Mouse (Mus musculus) hindbrain, embryonic 10.5 days (tissue): ENCODE measurements around the gene Tle2. TPM values are rescaled to one million over a fixed set of nuclear protein-coding genes. Genes with fewer than 3 reads are reported as not detected.

Source experiments
- DNase-seq: peaks from one replicate; pipeline ENCODE4 v3.0.0-alpha.2; 2017; ENCODE audit warnings: low spot score
- H3K27ac ChIP-seq: fragments of 300-500 bp; sonication (generic); 2 replicates; pipeline ENCODE4 v1.5.1; 2016; ENCODE audit warnings: mild to moderate bottlenecking, moderate library complexity
- H3K27me3 ChIP-seq: fragments of 300-500 bp; sonication (generic); 2 replicates; pipeline ENCODE4 v1.6.1; 2016; ENCODE audit warnings: mild to moderate bottlenecking; ENCODE audit not compliant: poor library complexity, insufficient read depth, severe bottlenecking
- H3K36me3 ChIP-seq: fragments of 300-500 bp; sonication (generic); 2 replicates; pipeline ENCODE4 v1.6.1; 2016; ENCODE audit warnings: mild to moderate bottlenecking, moderate library complexity
- H3K4me1 ChIP-seq: fragments of 300-500 bp; sonication (generic); replicated peaks from 2 replicates; pipeline ENCODE4 v1.6.1; 2016; ENCODE audit warnings: mild to moderate bottlenecking
- H3K4me3 ChIP-seq: fragments of 300-500 bp; sonication (generic); 2 replicates; pipeline ENCODE4 v1.5.1; 2016; ENCODE audit warnings: mild to moderate bottlenecking, moderate library complexity
- H3K9me3 ChIP-seq: fragments of 300-500 bp; sonication (generic); 2 replicates; pipeline ENCODE4 v1.6.1; 2016; ENCODE audit warnings: mild to moderate bottlenecking, moderate library complexity
- WGBS: fragments of 180-500 bp; shearing (Covaris S2); methylation state at CpG from one replicate; pipeline ENCODE4 v1.1.7; 2016; 5-methylcytosine and 5-hydroxymethylcytosine counted together
- polyA plus RNA-seq: library from polyadenylated mRNA; unstranded; fragments of >200 nt; fragmentation: Nextera tagmentation; extraction: Ambion mirVana; gene quantifications from 2 replicates; pipeline ENCODE4 v1.2.1, GENCODE M21; 2016

Tle2 gene
- polyA plus RNA-seq, 1 experiment from 2014 or later: 15.7 TPM

DNA sequence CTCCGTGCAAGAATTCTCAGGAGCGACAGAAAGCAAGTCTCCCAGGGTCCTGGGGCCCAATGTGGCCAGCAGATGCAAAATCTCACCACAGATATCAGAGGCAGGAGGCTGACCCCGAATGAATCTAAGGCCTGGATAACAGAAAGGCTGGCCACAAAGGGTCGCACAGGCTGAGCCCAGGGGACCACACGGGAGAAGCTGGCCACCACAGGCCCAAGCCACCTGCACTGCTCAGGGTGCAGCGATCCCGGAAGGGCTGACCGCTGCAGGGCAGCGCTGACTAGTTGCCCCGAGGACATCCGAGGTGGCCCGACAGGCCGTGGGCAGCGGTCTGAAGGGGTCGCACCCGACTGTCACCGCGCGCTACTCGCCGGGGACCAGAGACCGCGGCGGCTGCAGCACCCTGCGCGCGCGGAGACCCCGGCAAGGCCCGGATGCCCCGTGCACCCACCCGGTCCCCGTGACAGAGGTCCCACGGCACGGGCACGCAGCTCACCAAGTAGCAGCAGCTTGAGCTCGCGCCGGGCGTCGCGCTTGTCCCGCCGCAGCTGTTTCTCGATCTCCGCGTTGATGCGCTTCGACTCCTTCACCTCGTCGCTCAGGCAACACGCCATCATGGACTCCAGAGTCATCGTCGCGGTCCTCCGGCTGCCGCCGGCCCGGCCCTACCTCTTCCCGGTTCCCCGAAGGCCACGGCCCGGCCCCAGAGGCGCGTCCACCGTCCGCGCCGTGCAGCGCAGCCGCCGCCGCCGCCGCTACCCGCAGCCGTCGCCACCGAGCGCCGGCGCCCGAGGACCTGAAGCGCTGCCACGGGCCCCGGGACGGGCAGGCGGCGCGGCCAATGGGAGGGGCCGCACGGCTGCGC lies 29.8 kb upstream of the Tle2 start:
- H3K27me3 ChIP-seq: no peaks in the 10 kb centered on the region
- no peak for DNase-seq
- H3K4me3 ChIP-seq: peak overlapping the region; percentile 86
- H3K9me3 ChIP-seq: no peaks in the 10 kb centered on the region
- peak overlapping the region; percentile 96 for H3K27ac ChIP-seq
- H3K4me1 ChIP-seq: peaks cover 49% of the 10 kb centered on the region
- under 1% methylated on average over 93 of the region's 93 CpGs for WGBS
- peaks cover 33% of the 10 kb centered on the region for H3K36me3 ChIP-seq

DNA sequence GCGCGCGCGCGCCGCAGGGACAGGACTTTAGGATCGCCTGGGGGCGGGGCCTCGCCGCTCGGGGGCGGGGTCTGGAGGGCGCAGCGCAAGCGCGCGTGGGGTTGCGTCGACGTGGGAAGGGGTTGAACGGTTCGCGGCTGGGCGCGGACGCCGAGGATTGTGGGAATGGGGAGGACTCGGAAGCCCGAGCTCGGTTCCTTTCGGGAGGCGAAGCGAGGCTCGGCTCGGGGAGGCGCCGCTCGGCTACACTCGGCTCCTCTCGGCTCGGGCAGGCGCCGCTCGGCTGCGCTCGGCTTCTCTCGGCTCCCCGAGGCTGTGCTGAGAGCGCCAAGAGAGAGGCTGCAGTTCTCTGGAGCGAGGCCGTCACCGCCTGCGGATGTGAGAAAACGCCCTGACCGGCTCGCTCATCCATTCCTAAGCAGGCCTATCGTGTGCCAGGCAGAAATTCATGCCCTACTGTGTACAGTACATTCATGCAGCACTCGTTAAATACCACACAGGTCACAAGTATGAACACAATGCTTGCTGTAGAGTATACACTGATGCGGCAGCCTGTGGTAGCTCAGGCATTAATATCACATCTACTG lies 29.1 kb upstream of the Tle2 start, which contains the start of gene Gna11:
Gene Gna11, minus strand, starts transcription at position 30 of the 587 bp plus-strand sequence.
- H3K36me3 ChIP-seq: peaks cover 26% of the 10 kb centered on the region
- H3K4me1 ChIP-seq: peaks cover 47% of the 10 kb centered on the region
- H3K27me3 ChIP-seq: no peaks in the 10 kb centered on the region
- no peaks in the 10 kb centered on the region for H3K9me3 ChIP-seq
- WGBS: 1% methylated on average over 59 of the region's 59 CpGs
- H3K27ac ChIP-seq: peak within 1 kb of the TSS; percentile 96
- H3K4me3 ChIP-seq: peak within 1 kb of the TSS; percentile 86
- DNase-seq: peak; percentile 99

DNA sequence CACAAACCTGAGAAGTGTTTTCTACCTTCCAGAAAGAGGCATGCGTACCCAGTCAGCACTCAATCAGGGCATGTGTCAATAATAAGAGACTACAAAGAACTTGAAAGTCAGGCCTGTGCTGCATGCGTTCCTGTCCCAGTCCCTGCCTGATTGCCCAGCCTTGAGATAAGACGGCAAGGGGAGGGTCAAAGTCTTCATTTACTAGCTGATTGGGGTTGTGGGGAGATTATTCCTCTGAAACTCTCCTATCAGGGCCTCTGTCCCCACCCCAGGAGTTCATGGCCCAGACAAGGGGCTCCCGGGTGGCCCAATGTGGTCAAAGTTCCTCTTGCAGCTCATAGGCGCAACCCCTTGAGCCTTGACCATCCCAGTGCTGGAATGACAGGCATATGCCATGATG lies 28.0 kb upstream of the Tle2 start:
- WGBS: 85% methylated on average over 5 of the region's 5 CpGs
- DNase-seq: no peak
- no peaks in the 10 kb centered on the region for H3K27me3 ChIP-seq

GRCm38 (mm10) chr10:81546788-81547571 lies 27.4 kb upstream of the Tle2 start:
- DNase-seq: no peak
- Histone ChIP-seq H3K9me3 (no peaks in the 10 kb centered on the region), H3K36me3 (peaks cover 10% of the 10 kb centered on the region), H3K4me1 (peaks cover 39% of the 10 kb centered on the region), H3K4me3 (no peak overlapping the region), H3K27ac (no peak overlapping the region), H3K27me3 (no peaks in the 10 kb centered on the region)
- 90% methylated on average over 13 of the region's 13 CpGs for WGBS

More for the DNA sequence above, 28.0 kb upstream of the Tle2 start:
- Histone ChIP-seq H3K9me3 (no peaks in the 10 kb centered on the region), H3K4me1 (peaks cover 40% of the 10 kb centered on the region), H3K27ac (no peak overlapping the region), H3K36me3 (peaks cover 15% of the 10 kb centered on the region), H3K4me3 (no peak overlapping the region)

DNA sequence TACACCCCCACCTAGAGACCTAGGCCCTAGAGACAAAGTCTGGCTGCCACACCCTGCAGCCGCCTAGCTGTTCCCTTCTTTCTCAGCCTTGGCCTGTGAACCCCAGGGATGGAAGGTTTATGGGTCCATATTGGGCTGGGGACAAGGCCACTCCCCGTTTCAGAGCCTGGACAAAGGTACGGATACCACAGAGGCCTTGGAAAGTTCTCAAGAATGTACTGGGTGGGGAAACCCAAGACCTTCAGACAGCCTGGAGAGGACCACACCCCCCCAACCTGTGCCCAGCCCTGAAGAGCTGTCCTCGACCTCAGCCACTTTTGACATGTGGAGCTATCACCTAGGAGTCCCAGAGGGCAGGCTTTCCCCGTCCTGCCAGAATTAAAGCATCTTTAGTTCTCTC lies 25.4 kb upstream of the Tle2 start:
- 67% methylated on average over 5 of the region's 5 CpGs for WGBS
- no peak overlapping the region for H3K27ac ChIP-seq
- peaks cover 4% of the 10 kb centered on the region; the same call in 1 of the 2 replicates for H3K9me3 ChIP-seq
- H3K36me3 ChIP-seq: no peaks in the 10 kb centered on the region
- H3K4me1 ChIP-seq: peaks cover 20% of the 10 kb centered on the region
- no peak for DNase-seq
- no peaks in the 10 kb centered on the region for H3K27me3 ChIP-seq
- no peak overlapping the region for H3K4me3 ChIP-seq

DNA sequence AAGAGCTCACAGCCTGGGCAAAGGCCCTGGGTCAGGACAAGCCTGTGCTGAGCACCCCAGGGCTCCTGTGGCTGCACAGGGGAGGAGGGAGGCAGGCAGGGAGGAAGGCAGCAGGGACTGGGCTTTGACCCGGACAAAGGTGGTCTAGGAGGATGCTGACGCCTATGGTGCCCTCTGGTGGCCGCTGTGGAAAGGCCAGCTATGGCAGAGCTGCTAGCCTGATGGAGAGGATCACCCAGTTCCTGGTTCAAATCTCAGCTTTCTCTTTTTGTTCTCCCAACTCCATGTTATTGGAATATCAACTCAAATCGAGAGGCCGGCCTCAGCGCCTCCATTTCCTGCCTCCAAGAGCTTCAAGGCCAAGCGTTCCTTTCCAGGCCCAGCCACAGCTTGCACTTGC lies 24.1 kb upstream of the Tle2 start:
- Histone ChIP-seq H3K27ac (no peak overlapping the region), H3K9me3 (peaks cover 4% of the 10 kb centered on the region; the same call in 1 of the 2 replicates), H3K36me3 (no peaks in the 10 kb centered on the region), H3K4me3 (no peak overlapping the region), H3K4me1 (peaks cover 13% of the 10 kb centered on the region), H3K27me3 (no peaks in the 10 kb centered on the region)
- 12% methylated on average over 7 of the region's 7 CpGs for WGBS
- DNase-seq: peak; percentile 82

DNA sequence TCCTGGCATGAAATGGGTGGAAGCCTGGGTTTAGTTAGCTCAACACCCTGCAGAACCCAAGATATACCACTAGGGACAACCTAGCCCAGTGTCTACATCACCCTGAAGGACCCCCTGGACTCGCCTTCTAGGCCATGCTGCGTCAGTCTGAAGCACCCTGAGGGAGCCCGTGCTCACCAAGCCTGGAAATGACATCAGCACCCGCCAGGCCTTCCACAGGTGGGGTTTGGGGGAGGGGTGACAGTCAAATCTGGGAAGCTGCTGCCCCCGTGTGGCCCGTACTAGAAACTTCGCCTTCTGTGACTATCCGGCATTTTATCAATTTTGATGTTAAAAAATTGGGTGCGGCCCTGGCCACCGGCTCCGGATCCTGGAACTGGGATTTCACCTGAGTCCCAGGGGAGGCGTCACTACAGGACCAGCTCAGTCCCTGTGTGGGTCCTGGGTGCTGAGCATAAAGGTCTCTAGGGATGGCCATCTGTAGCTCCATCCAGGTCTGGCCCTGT lies 22.7 kb upstream of the Tle2 start:
- DNase-seq: peak; percentile 76
- 8% methylated on average over 12 of the region's 12 CpGs for WGBS
- 0 out of 2 replicates have a peak overlapping the region, but pooled peaks have one; percentile 50 for H3K27ac ChIP-seq
- no peak overlapping the region for H3K4me3 ChIP-seq
- no peaks in the 10 kb centered on the region for H3K36me3 ChIP-seq
- H3K4me1 ChIP-seq: peaks cover 7% of the 10 kb centered on the region
- no peaks in the 10 kb centered on the region for H3K27me3 ChIP-seq
- H3K9me3 ChIP-seq: peaks cover 4% of the 10 kb centered on the region; the same call in 1 of the 2 replicates

DNA sequence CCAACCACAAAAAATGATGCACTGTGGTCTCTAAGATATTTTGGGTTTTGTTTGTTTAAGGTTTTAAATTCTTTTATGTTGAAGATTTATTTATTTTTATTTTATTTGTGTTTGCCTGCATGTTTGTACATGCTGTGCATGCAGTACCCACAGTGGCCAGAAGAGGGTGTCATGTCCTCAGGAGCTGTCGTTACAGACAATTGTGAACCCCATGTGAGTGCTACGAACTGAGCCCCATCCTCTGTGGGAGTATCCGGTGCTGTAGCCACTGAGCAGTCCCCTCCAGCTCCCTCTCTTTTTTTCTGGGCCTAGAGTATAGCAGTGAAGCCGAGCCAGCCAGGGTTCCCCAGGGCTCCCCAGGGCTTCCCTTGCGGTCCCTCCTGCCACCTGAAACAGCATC lies 21.1 kb upstream of the Tle2 start:
- H3K36me3 ChIP-seq: no peaks in the 10 kb centered on the region
- DNase-seq: no peak
- WGBS: 85% methylated on average over 5 of the region's 5 CpGs
- H3K4me3 ChIP-seq: no peak overlapping the region
- H3K4me1 ChIP-seq: peaks cover 7% of the 10 kb centered on the region
- no peak overlapping the region for H3K27ac ChIP-seq
- no peaks in the 10 kb centered on the region for H3K27me3 ChIP-seq
- peaks cover 4% of the 10 kb centered on the region; the same call in 1 of the 2 replicates for H3K9me3 ChIP-seq

GRCm38 (mm10) chr10:81553807-81554755 lies 20.3 kb upstream of the Tle2 start:
- no peaks in the 10 kb centered on the region for H3K36me3 ChIP-seq
- H3K9me3 ChIP-seq: peaks cover 4% of the 10 kb centered on the region; the same call in 1 of the 2 replicates
- 82% methylated on average over 6 of the region's 6 CpGs for WGBS
- no peak overlapping the region for H3K4me3 ChIP-seq
- DNase-seq: no peak
- no peak overlapping the region for H3K27ac ChIP-seq
- no peaks in the 10 kb centered on the region for H3K27me3 ChIP-seq
- H3K4me1 ChIP-seq: peaks cover 9% of the 10 kb centered on the region

DNA sequence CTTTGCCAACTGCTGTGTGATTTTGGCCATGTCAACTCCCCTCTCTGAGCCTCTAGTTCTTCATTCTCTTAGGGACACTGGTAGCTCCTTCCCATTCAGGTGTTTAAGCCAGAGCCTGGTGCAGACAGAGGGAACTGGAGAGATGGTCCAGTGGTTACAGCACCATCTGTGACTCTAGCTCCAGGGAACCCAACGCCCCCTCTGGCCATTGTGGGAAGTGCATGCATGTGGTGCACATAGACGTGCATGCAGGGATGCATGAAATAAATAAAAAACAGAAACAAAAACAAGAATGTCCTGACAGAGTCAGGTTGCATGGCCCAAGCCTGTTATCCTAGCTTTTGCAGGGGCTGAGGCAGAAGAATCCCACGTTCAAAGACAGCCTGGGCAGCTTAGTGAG lies 18.1 kb upstream of the Tle2 start:
- no peak for DNase-seq
- peaks cover 17% of the 10 kb centered on the region for H3K27me3 ChIP-seq
- no peak overlapping the region for H3K27ac ChIP-seq
- peaks cover 2% of the 10 kb centered on the region; the same call in 1 of the 2 replicates for H3K36me3 ChIP-seq
- peaks cover 29% of the 10 kb centered on the region for H3K4me1 ChIP-seq
- H3K9me3 ChIP-seq: peaks cover 4% of the 10 kb centered on the region; the same call in 1 of the 2 replicates
- H3K4me3 ChIP-seq: no peak overlapping the region
- 73% methylated on average over 3 of the region's 3 CpGs for WGBS

DNA sequence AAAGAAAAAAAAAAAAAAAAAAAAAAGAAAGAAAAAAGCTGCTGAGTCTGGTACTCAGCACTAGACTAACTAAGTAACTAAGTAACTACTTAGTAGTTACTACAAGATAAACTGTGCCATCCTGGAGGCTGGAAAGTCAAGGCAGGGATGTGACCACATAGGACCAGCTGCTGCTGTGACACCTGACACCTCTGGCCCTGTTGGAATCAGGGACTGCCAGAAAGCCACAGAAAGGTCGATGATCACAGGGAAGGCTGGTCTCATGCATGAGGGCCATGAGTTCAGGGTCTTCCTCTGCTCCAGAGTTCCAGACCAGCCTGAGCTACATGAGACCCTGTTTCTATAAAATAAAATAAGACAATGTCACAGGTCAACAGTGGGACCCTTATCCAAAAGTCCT lies 16.9 kb upstream of the Tle2 start:
- Histone ChIP-seq H3K27ac (no peak overlapping the region), H3K36me3 (peaks cover 8% of the 10 kb centered on the region; the same call in 1 of the 2 replicates), H3K4me3 (no peak overlapping the region), H3K4me1 (peaks cover 32% of the 10 kb centered on the region), H3K9me3 (peaks cover 4% of the 10 kb centered on the region; the same call in 1 of the 2 replicates), H3K27me3 (peaks cover 27% of the 10 kb centered on the region)
- WGBS: 51% methylated on average over 1 of the region's 1 CpGs
- no peak for DNase-seq
